Mouse (Mus musculus) heart, postnatal 0 days (tissue): ENCODE data around the gene Fam163a. TPM values are rescaled to one million over a fixed set of nuclear protein-coding genes. Genes with fewer than 3 reads are reported as not detected.
"Not testable (repeated sequence)": the region's sequence is repeated elsewhere in the genome, so short reads cannot be mapped to it uniquely, and the experiment has no call there.

Experiments used
- ATAC-seq: fragments of 200-750 bp; cut with Nextera tagmentation; 2 replicates; pipeline ENCODE4 v1.8.0; 2017; ENCODE audit warnings: low read depth, moderate number of reproducible peaks, moderate library complexity; ENCODE audit not compliant: insufficient read depth
- DNase-seq: peaks from one replicate; pipeline ENCODE4 v3.0.0-alpha.2; 2016; ENCODE audit warnings: low spot score
- H3K27ac ChIP-seq: fragments of 300-500 bp; sonication (generic); 2 replicates; pipeline ENCODE4 v1.5.1; 2014; ENCODE audit warnings: low read depth, mild to moderate bottlenecking
- H3K27me3 ChIP-seq: fragments of 300-500 bp; sonication (generic); 2 replicates; pipeline ENCODE4 v1.6.1; 2014; ENCODE audit warnings: low read length, mixed read lengths; ENCODE audit not compliant: control insufficient read depth, insufficient read depth
- H3K36me3 ChIP-seq: fragments of 300-500 bp; sonication (generic); replicated peaks from 2 replicates; pipeline ENCODE4 v1.6.1; 2014; ENCODE audit warnings: low read length, mixed read lengths; ENCODE audit not compliant: control insufficient read depth, insufficient read depth
- H3K4me1 ChIP-seq: fragments of 300-500 bp; sonication (generic); 2 replicates; pipeline ENCODE4 v1.6.1; 2014; ENCODE audit warnings: antibody characterized with exemption; ENCODE audit not compliant: control insufficient read depth, insufficient read depth
- H3K4me2 ChIP-seq: fragments of 300-500 bp; sonication (generic); 2 replicates; pipeline ENCODE4 v1.6.1; 2014; ENCODE audit warnings: low read depth, mild to moderate bottlenecking, low read length, moderate library complexity
- H3K4me3 ChIP-seq: fragments of 300-500 bp; sonication (generic); 2 replicates; pipeline ENCODE4 v1.5.1; 2014; ENCODE audit warnings: low read depth, low read length
- H3K9ac ChIP-seq: fragments of 300-500 bp; sonication (generic); replicated peaks from 2 replicates; pipeline ENCODE4 v1.6.1; 2014; ENCODE audit warnings: low read depth, low read length, mixed read lengths
- H3K9me3 ChIP-seq: fragments of 300-500 bp; sonication (generic); replicated peaks from 2 replicates; pipeline ENCODE4 v1.6.1; 2016; ENCODE audit warnings: low read length; ENCODE audit not compliant: control insufficient read depth
- CTCF ChIP-seq: IDR thresholded peaks from 2 replicates; pipeline ENCODE4 v1.5.1; 2016; ENCODE audit warnings: antibody characterized with exemption, control low read depth, low read depth
- EP300 ChIP-seq: IDR thresholded peaks from 2 replicates; pipeline ENCODE4 v1.6.1; 2016; ENCODE audit warnings: antibody characterized with exemption, low read depth
- WGBS: fragments of 180-500 bp; shearing (Covaris S2); extraction: QIAGEN DNeasy Blood & Tissue Kit; methylation state at CpG from one replicate; pipeline ENCODE4 v1.1.7; 2014; 5-methylcytosine and 5-hydroxymethylcytosine counted together
- polyA plus RNA-seq: library from polyadenylated mRNA; unstranded; fragments of >200 nt; fragmentation: Nextera tagmentation; extraction: Ambion mirVana; gene quantifications from 2 replicates; pipeline ENCODE4 v1.2.1, GENCODE M21; 2015
- total RNA-seq: library from RNA; depleted of rRNA; stranded (reverse); fragments of >200 nt; gene quantifications from 2 replicates; pipeline ENCODE4 v1.2.3, GENCODE M21; 2014; ENCODE audit warnings: low replicate concordance; rRNA removed

The Fam163a gene
- total RNA-seq (1.8 and 2.8 TPM in 2 replicates), polyA plus RNA-seq (1.0 and 1.6 TPM in 2 replicates)

GRCm38 (mm10) chr1:156204656-156205131, at the start of gene Fam163a:
Gene Fam163a (minus strand): TSS chr1:156205026.
- peaks cover 49% of the 10 kb centered on the region for H3K27me3 ChIP-seq
- H3K27ac ChIP-seq = no peak within 1 kb of the TSS
- H3K36me3 ChIP-seq = no peaks in the 10 kb centered on the region
- no peaks in the 10 kb centered on the region for H3K9me3 ChIP-seq
- no peaks in the 10 kb centered on the region for H3K4me1 ChIP-seq
- DNase-seq (no peak), ATAC-seq (peak; percentile 68)
- TF ChIP-seq CTCF (no peak), EP300 (no peak)
- H3K4me3 ChIP-seq = peak within 1 kb of the TSS; percentile 55
- WGBS = under 1% methylated on average over 40 of the region's 44 CpGs
- peak within 1 kb of the TSS; percentile 38 for H3K9ac ChIP-seq
- H3K4me2 ChIP-seq = peak within 1 kb of the TSS; percentile 83

GRCm38 (mm10) chr1:156251096-156251495, 46.3 kb upstream of the Fam163a start:
- not testable (repeated sequence) for ATAC-seq, H3K4me1 ChIP-seq, H3K36me3 ChIP-seq, DNase-seq, H3K4me2 ChIP-seq, H3K27me3 ChIP-seq, H3K4me3 ChIP-seq, H3K27ac ChIP-seq, H3K9me3 ChIP-seq, H3K9ac ChIP-seq
- 75% methylated on average over 4 of the region's 4 CpGs for WGBS

- Histone ChIP-seq H3K9me3 (no peaks in the 10 kb centered on the region), H3K36me3 (no peaks in the 10 kb centered on the region), H3K4me1 (no peaks in the 10 kb centered on the region), H3K27ac (no peak overlapping the region), H3K4me3 (no peak overlapping the region), H3K9ac (no peak overlapping the region), H3K4me2 (no peak overlapping the region), H3K27me3 (no peaks in the 10 kb centered on the region)
- WGBS = 65% methylated on average over 3 of the region's 3 CpGs
- DNase-seq (no peak), ATAC-seq (no peak)
- TF ChIP-seq CTCF (no peak), EP300 (no peak)
Measured at GRCm38 (mm10) chr1:156247893-156248292, 43.1 kb upstream of the Fam163a start.

- Histone ChIP-seq H3K36me3 (no peaks in the 10 kb centered on the region), H3K9ac (no peak overlapping the region), H3K27me3 (no peaks in the 10 kb centered on the region), H3K9me3 (no peaks in the 10 kb centered on the region), H3K27ac (no peak overlapping the region), H3K4me1 (no peaks in the 10 kb centered on the region), H3K4me3 (no peak overlapping the region), H3K4me2 (no peak overlapping the region)
- ATAC-seq (peak; percentile 62), DNase-seq (peak; percentile 43)
- WGBS = 8% methylated on average over 14 of the region's 14 CpGs
- TF ChIP-seq EP300 (no peak), CTCF (peak; percentile 88)
Measured at GRCm38 (mm10) chr1:156241713-156242348, 37.0 kb upstream of the Fam163a start.

GRCm38 (mm10) chr1:156241035-156241434, 36.2 kb upstream of the Fam163a start:
- no peak for DNase-seq
- TF ChIP-seq EP300 (no peak), CTCF (peak; percentile 48)
- no peak for ATAC-seq
- H3K36me3 ChIP-seq = no peaks in the 10 kb centered on the region
- H3K27ac ChIP-seq = no peak overlapping the region
- H3K9me3 ChIP-seq = no peaks in the 10 kb centered on the region
- no peaks in the 10 kb centered on the region for H3K27me3 ChIP-seq
- 43% methylated on average over 2 of the region's 2 CpGs for WGBS
- no peaks in the 10 kb centered on the region for H3K4me1 ChIP-seq
- no peak overlapping the region for H3K4me3 ChIP-seq
- H3K9ac ChIP-seq = no peak overlapping the region
- no peak overlapping the region for H3K4me2 ChIP-seq

- ATAC-seq (no peak), DNase-seq (no peak)
- 91% methylated on average over 6 of the region's 6 CpGs for WGBS
- Histone ChIP-seq H3K4me2 (no peak overlapping the region), H3K9ac (no peak overlapping the region), H3K27ac (peak overlapping the region; percentile 43; the same call in 1 of the 2 replicates), H3K9me3 (no peaks in the 10 kb centered on the region), H3K27me3 (no peaks in the 10 kb centered on the region), H3K4me1 (no peaks in the 10 kb centered on the region; the same call in 1 of the 2 replicates), H3K4me3 (no peak overlapping the region), H3K36me3 (no peaks in the 10 kb centered on the region)
- TF ChIP-seq EP300 (no peak), CTCF (no peak)
Measured at GRCm38 (mm10) chr1:156231122-156231521, 26.3 kb upstream of the Fam163a start.
